In genomic region chr13:23369421-23369765, GRCm38 (mm10) we compare ENCODE assay signal across 8 mouse cellular contexts. TPM values are rescaled to one million over a fixed set of nuclear protein-coding genes. Genes with fewer than 3 reads are reported as not detected.
DNase-seq lines count a peak whose midpoint lies in the region; ATAC-seq lines count a peak whose summit lies in the region.

No protein-coding gene starts in this region.

- peak overlapping the region; percentile 96; the same call in 1 of the 2 replicates for H3K27ac ChIP-seq in kidney, embryonic 14.5 days (ENCODE audit: low read depth, low read length)
- H3K27ac ChIP-seq in hindbrain, embryonic 15.5 days (replicated peaks) = peak overlapping the region; percentile 95
- peak overlapping the region; percentile 94 for H3K27ac ChIP-seq in midbrain, embryonic 13.5 days

- no peaks in the 10 kb centered on the region for H3K27me3 ChIP-seq in kidney, embryonic 14.5 days (ENCODE audit: control insufficient read depth, insufficient read depth, low read length)
- H3K27me3 ChIP-seq in hindbrain, embryonic 15.5 days = no peaks in the 10 kb centered on the region
- no peaks in the 10 kb centered on the region for H3K27me3 ChIP-seq in midbrain, embryonic 13.5 days

- ATAC-seq in kidney, embryonic 14.5 days (ENCODE audit: low FRiP score, low TSS enrichment) = no peak; the same call in 1 of the 2 replicates
- ATAC-seq in common myeloid progenitor, adult 5-6 weeks (replicated peaks; ENCODE audit: low read depth, poor library complexity, severe bottlenecking) = peak; percentile 59
- peak; percentile 58; the same call in 1 of the 2 replicates for ATAC-seq in hindbrain, embryonic 15.5 days (ENCODE audit: low FRiP score, low read depth)
- no peak; the same call in 1 of the 2 replicates for ATAC-seq in midbrain, embryonic 13.5 days

- no peaks in the 10 kb centered on the region for H3K9me3 ChIP-seq in kidney, embryonic 14.5 days (ENCODE audit: control insufficient read depth, low read length)
- H3K9me3 ChIP-seq in hindbrain, embryonic 15.5 days = no peaks in the 10 kb centered on the region
- no peaks in the 10 kb centered on the region for H3K9me3 ChIP-seq in midbrain, embryonic 13.5 days

- H3K4me2 ChIP-seq in kidney, embryonic 14.5 days (replicated peaks; ENCODE audit: low read depth, low read length) = peak overlapping the region; percentile 43
- peak overlapping the region; percentile 82 for H3K4me2 ChIP-seq in hindbrain, embryonic 15.5 days
- H3K4me2 ChIP-seq in midbrain, embryonic 13.5 days (replicated peaks) = peak overlapping the region; percentile 55

- peak overlapping the region; percentile 75 for H3K9ac ChIP-seq in kidney, embryonic 14.5 days (ENCODE audit: low read depth, low read length)
- peak overlapping the region; percentile 93 for H3K9ac ChIP-seq in hindbrain, embryonic 15.5 days
- peak overlapping the region; percentile 40 for H3K9ac ChIP-seq in midbrain, embryonic 13.5 days (replicated peaks)

- peak overlapping the region; percentile 67 for H3K4me3 ChIP-seq in kidney, embryonic 14.5 days (ENCODE audit: low read length)
- H3K4me3 ChIP-seq in hindbrain, embryonic 15.5 days = peak overlapping the region; percentile 83
- H3K4me3 ChIP-seq in midbrain, embryonic 13.5 days (replicated peaks) = peak overlapping the region; percentile 68

- no peak for DNase-seq in kidney, postnatal 36 days
- no peak for DNase-seq in cerebellum, adult 18-20 months
- DNase-seq in layer of hippocampus, postnatal 36 days = no peak
- no peak for DNase-seq in ovary, adult 18-20 months (ENCODE audit: low spot score)

- WGBS in kidney, embryonic 14.5 days = under 1% methylated on average over 10 of the region's 10 CpGs
- WGBS in hindbrain, embryonic 15.5 days = 0% methylated on average over 10 of the region's 10 CpGs
- WGBS in midbrain, embryonic 13.5 days = under 1% methylated on average over 10 of the region's 10 CpGs

- H3K4me1 ChIP-seq in kidney, embryonic 14.5 days (ENCODE audit: control insufficient read depth, insufficient read depth, low read length) = peaks cover 10% of the 10 kb centered on the region; the same call in 1 of the 2 replicates
- peaks cover 35% of the 10 kb centered on the region for H3K4me1 ChIP-seq in hindbrain, embryonic 15.5 days (replicated peaks)
- H3K4me1 ChIP-seq in midbrain, embryonic 13.5 days (replicated peaks) = peaks cover 31% of the 10 kb centered on the region

- no peaks in the 10 kb centered on the region; the same call in 1 of the 2 replicates for H3K36me3 ChIP-seq in kidney, embryonic 14.5 days (ENCODE audit: control insufficient read depth, insufficient read depth, low read length)
- H3K36me3 ChIP-seq in hindbrain, embryonic 15.5 days = 0 out of 2 replicates have a peak, but pooled peaks cover 6% of the 10 kb centered on the region
- H3K36me3 ChIP-seq in midbrain, embryonic 13.5 days = 0 out of 2 replicates have a peak, but pooled peaks cover 8% of the 10 kb centered on the region

RNA-seq across cellular contexts. Expression of gene Zfp322a, which starts 0.4 kb away (rescaled TPM):
- 43.9 and 55.5 TPM in 2 replicates for polyA plus RNA-seq in kidney, embryonic 14.5 days (2014; fragmentation: Nextera tagmentation; extraction: Ambion mirVana)
- 42.1 and 57.3 TPM in 2 replicates for total RNA-seq in common myeloid progenitor, adult 5-6 weeks (2017)
- polyA plus RNA-seq in hindbrain, embryonic 15.5 days (2015; fragmentation: Nextera tagmentation; extraction: Ambion mirVana) = 42.8 and 46.5 TPM in 2 replicates
- 56.3 and 58.9 TPM in 2 replicates for polyA plus RNA-seq in midbrain, embryonic 13.5 days (2015; fragmentation: Nextera tagmentation; extraction: Ambion mirVana)
- total RNA-seq in layer of hippocampus, postnatal 36 days (2021) = 10 to 100 TPM; 37.7 to 38.8 TPM

RNA-seq across cellular contexts. Expression of gene Abt1, which starts 54.3 kb away (rescaled TPM):
- 12.5 and 13.5 TPM in 2 replicates for polyA plus RNA-seq in kidney, embryonic 14.5 days (2014; fragmentation: Nextera tagmentation; extraction: Ambion mirVana)
- total RNA-seq in common myeloid progenitor, adult 5-6 weeks (2017) = 14.7 and 15.6 TPM in 2 replicates
- 8.8 and 9.1 TPM in 2 replicates for polyA plus RNA-seq in hindbrain, embryonic 15.5 days (2015; fragmentation: Nextera tagmentation; extraction: Ambion mirVana)
- 10.8 TPM in 2 replicates for polyA plus RNA-seq in midbrain, embryonic 13.5 days (2015; fragmentation: Nextera tagmentation; extraction: Ambion mirVana)
- 1 to 10 TPM; 7.9 to 8.7 TPM for total RNA-seq in layer of hippocampus, postnatal 36 days (2021)

Comparison
In these comparisons a context has a peak if more than half of its experiments do, and no peak if none do; other contexts are left out.
1. ATAC-seq: peak in common myeloid progenitor, adult 5-6 weeks (single experiment) and hindbrain, embryonic 15.5 days (single experiment); none in kidney, embryonic 14.5 days (single experiment) and midbrain, embryonic 13.5 days (single experiment).
2. H3K9ac ChIP-seq: peak in every context shown above with its lines; median percentile 93 in hindbrain, embryonic 15.5 days; 75 in kidney, embryonic 14.5 days; 40 in midbrain, embryonic 13.5 days.
3. Peak in every context shown above with its lines, with median percentiles within 50 percentile points of each other: H3K27ac ChIP-seq, H3K4me2 ChIP-seq and H3K4me3 ChIP-seq.